Mouse (Mus musculus): ENCODE data around the gene Elovl6. TPM values are rescaled to one million over a fixed set of nuclear protein-coding genes. Genes with fewer than 3 reads are reported as not detected.

Elovl6 gene
- total RNA-seq, 2 experiments from 2014 or later: 11.8 to 22.7 TPM

- ATAC-seq (replicated peaks; ENCODE audit: poor library complexity): no peak
Measured at GRCm38 (mm10) chr3:129686196-129686595, 154.0 kb downstream of the Elovl6 start.

GRCm38 (mm10) chr3:129686698-129687333 lies 154.7 kb downstream of the Elovl6 start:
- peak; percentile 90 for ATAC-seq (replicated peaks; ENCODE audit: poor library complexity)

GRCm38 (mm10) chr3:129687429-129687828 lies 155.3 kb downstream of the Elovl6 start:
- ATAC-seq (replicated peaks; ENCODE audit: poor library complexity): no peak

Other genes with a start within 250 kb of the Elovl6 start
- not detected in 2 replicates for gene Enpep, start 199.6 kb upstream of the Elovl6 start, total RNA-seq (2015)
- gene Enpep, start 199.6 kb upstream of the Elovl6 start, total RNA-seq (2017): not detected in 2 replicates
- 1.1 and 1.2 TPM in 2 replicates for gene Egf, start 223.0 kb downstream of the Elovl6 start, total RNA-seq (2015)
- gene Egf, start 223.0 kb downstream of the Elovl6 start, total RNA-seq (2017): 1.8 and 1.9 TPM in 2 replicates

Data from megakaryocyte progenitor cell, adult 5-6 weeks (primary cell).